Mouse (Mus musculus): ENCODE measurements around the gene Fam171a2.

GRCm38 (mm10) chr11:102496206-102496605 is 48.7 kb upstream of the Fam171a2 start:
- TF ChIP-seq CTCF (IDR thresholded peaks at IDR 0.05; ENCODE audit: low read depth) (no peak), EP300 (IDR thresholded peaks at IDR 0.05; ENCODE audit: low read depth) (no peak)
